Mouse (Mus musculus): ENCODE measurements around the gene Pecr.
A peak's percentile ranks its signal among the peaks of the same experiment; 100 is the strongest.

The Pecr gene

DNA sequence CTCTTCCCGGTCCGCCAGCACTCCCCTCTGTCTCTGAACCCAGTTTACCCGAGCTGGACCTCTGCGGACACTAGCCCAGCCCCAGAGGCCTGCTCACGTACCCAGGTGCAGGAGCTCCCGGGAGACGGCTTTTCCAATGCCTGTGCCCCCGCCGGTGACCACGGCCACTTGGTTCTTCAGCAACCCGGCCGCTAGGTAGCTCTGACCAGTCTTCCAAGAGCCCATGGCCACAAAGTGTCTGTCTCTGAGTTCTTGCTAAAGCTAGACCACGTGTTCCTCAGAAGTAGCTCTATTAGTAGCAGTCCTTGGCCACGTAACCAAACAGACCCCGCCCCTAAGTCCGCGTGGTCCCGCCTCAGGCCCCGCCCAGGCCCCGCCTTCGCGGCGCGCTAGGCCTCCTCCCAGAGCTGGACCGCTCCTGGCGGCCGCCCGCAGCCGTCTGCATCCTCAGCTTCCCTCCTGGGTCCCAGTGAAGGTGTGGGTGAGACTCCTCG is at the start of gene Pecr, which contains the start of gene Tmem169:
Gene Pecr (minus strand): TSS at position 323 of the 494 bp plus-strand sequence.
Gene Tmem169 (plus strand): TSS at position 378 of the 494 bp plus-strand sequence.
- DNase-seq (ENCODE audit: extremely low read depth, low read depth, low spot score): no peak

DNA sequence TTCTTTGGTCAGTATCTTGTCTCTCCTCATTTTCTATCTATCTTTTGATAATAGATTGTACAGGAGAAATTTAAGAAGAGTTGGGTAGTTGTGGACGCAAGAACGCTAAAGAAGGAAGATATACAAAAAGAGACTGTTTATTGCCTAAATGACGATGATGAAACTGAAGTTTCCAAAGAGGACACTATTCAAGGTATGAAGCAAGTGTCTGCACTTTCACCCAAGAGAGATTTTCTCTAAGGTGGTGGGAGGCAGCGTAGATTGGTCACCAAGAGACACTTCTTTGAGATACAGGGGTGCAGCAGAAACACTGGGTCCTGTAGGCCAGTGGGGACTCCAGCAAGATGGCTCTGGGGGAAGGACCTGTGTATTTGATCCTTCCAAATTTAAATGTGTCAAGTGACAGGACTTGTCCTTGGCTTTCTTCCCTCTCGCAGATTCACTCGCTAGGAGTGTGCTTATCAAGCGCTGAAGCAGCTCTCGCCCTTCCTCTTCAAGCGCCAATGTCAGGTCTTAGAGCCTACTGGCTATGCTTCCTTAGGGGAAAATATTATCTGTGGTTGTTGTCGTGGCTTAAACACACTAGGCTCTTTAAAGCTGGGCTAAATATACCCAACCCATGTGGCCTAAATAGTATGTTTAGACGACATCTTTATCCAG is 42.2 kb upstream of the Pecr start:
- DNase-seq (ENCODE audit: extremely low read depth, low read depth, low spot score): no peak

DNA sequence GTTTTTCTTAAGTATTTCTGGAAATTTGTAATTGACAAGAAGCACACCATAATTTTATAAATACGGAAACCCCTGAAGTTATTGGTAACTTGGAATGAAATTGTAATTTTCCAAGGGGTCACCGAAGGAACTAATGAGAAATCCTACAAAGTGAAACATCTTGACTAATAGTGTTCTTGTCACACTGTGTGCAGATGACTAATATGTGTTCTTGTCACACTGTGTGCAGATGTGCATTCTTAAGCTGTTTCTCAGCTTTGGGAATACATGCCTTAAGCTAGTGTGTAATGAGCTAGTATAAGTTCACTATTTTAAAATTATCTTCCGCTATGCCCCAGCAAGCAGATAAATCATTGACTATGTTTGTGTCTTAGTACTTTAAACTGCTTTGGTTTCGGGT is 39.1 kb upstream of the Pecr start:
- no peak for DNase-seq (ENCODE audit: extremely low read depth, low read depth, low spot score)

DNA sequence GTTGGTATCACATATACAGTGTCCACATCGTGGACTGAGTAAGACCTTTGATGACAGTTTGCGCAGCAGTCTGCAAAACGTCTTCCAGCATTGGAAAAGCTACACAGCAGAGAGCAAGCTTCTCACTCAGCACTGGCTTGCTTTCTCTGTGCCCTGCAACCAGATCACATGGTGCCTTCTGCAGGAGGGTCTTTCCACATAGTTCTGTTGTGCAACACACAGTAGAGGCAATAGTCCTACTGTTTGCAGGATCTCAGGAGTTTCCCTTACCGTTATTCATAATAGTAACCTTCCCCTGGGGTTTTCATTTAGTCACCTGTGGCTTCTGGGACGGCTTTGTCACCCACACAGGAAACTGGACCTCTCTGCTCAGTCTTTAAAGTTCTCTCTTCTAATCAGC is 36.6 kb upstream of the Pecr start:
- no peak for DNase-seq (ENCODE audit: extremely low read depth, low read depth, low spot score)

DNA sequence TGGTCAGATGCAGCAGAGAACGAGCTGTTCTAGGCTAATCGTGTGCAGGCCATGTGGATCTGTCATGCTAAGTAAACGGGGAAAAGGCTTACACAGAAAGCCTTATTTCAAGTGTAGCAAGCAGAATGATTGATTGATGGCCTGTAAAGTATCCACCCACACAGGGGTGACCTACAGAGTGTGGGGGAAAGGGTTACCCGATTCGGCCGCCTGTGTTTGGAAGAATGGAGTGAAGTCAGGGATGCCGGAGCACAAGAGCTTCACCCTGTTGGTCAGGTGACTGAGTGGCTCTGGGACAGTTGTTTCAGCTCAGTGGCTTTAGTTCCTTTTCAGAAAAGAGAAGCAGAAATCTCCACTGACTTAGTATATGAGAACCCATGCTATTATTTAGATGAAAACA is 32.8 kb upstream of the Pecr start:
- DNase-seq (ENCODE audit: extremely low read depth, low read depth, low spot score): no peak

DNA sequence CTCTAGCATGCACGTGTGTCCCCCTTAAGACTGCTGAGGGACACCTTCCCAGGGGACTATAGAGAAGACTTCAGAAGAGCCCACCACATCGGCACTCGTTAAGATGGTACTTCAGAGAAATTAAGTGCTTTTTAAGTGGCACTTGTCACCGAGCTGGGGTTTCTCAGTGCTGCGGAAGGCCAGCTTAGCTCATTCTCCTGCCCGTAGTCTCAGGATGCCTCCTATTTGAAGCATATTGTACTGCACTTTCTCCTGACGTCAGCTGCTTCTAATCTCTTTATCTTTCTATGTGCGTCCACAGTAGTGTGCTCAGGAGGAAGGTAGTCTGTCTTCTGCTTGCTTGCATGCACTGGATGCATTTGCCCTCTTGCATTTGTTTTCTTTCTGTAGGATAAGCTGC is 32.3 kb upstream of the Pecr start:
- DNase-seq (ENCODE audit: extremely low read depth, low read depth, low spot score): no peak

DNA sequence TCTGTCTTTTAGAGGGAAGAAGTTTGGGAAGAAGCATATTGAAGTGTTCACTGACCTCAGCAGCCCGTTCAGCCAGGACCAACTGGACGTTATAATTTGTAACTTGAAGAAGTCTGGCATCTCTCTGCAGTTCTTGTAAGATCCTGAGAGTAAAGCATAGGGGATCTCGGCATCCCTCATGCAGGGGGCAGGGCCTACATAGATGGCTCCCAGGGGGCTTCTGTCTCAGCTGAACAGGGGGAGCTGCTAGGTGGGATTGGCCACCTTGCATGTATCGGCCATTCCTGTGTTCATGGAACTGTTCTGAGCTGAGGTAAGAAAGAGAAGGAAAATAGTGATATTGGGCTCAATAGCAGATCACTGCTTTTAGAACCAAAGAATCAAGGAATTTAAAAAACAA is 31.3 kb upstream of the Pecr start:
- DNase-seq (ENCODE audit: extremely low read depth, low read depth, low spot score): no peak

DNA sequence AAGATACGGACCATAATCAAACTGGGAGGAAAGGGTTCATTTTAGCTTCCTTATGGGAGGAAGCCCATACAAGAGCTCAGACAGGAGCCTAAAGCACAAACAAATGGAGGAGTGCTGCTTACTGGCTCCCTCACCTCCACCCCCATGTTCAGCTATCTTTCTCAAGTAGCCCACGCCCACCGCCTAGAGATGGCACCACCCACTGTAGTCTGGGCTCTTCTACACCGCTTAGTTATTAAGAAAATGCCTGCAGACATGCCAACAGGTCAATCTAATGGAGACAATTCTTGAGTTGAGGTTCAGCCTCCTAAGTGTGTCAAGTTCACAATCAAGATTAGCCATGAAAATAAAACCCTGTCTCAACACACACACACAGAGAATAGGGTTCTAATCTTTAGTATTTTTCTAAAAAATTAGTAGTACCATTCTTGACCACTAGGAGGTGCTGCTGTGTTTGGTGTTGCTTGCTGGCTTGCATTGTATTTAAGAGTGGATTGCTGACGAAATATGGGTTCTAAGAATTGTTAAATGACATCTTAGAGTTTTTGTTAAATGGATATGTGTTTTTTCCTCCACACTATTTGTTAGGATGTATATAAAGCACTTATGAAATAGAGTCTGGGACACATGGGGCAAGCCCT is 29.4 kb upstream of the Pecr start:
- no peak for DNase-seq (ENCODE audit: extremely low read depth, low read depth, low spot score)

DNA sequence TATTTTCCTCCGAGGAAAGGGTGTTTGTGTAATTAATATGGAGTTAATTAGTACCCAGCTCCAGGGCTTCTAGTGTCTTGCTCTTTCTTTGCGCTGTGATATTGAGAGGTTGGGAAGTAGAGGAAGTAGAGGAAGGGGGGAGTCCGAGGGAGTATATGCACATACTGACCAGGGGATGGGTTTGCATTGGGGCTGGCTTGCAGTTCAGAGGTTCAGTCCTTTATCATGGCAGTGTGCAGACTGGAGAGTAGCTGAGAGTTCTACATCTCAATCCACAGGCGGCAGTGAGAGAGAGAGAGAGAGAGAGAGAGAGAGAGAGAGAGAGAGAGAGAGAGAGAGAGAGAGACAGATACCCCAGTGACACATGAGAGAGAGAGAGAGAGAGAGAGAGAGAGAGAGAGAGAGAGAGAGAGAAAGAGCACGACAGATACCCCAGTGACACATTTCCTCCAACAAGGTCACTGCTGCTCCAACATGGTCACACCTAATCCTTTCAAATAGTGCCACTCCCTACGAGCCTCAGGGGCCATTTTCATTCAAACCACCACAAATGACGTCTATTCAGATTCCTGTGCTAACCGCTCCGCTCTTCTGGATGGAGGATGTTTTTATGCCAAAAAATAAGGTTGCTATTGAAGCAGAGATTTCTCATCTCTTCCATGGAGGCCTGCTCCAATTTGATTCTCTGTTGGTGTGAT is 28.7 kb upstream of the Pecr start:
- DNase-seq (ENCODE audit: extremely low read depth, low read depth, low spot score): no peak

DNA sequence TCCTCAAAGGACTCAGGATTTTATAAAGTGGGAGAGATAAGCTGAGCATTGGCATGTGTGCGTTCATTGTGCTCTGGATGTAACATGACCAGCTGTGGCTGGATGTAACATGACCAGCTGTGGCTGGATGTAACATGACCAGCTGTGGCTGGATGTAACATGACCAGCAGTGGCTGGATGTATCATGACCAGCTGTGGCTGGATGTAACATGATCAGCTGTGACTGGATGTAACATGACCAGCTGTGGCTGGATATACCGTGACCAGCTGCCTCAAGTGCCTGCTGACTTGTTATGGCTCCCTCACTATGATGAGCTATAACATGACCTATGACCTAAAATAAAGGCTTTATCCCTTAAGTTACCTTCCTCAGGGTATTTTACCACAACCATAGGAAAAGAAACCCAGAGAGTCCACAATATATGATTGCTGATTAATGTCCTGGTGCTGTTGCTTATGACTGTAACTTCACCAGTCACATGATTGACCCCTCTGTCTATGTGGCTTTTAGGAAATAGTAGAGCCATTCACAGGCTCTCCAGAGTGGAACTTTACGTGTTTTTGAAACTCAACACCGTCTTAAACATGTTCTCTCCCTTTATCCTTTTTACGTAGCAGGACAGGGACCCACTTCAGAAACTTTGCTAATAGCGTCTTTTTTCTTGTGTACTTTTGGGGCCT is 25.8 kb upstream of the Pecr start:
- no peak for DNase-seq (ENCODE audit: extremely low read depth, low read depth, low spot score)

DNA sequence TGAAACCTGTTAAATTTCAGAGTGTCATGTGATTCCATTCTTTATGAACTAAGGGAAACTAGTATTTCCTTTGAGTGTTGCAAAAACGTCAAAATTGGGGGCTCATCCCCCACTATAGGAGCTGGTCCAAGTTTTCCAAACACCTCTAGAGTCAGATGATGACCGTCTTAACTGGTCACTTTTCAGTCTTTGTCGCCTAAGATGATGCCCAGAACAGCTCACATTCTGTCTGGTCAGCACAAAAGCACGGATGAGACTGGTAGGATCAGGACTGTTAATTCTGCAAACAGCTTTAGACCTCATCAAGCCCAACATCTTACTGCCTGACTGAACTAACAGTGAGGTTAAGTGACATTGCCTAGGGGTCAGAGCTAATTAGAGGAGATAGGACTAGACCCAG is 24.8 kb upstream of the Pecr start:
- no peak for DNase-seq (ENCODE audit: extremely low read depth, low read depth, low spot score)

DNA sequence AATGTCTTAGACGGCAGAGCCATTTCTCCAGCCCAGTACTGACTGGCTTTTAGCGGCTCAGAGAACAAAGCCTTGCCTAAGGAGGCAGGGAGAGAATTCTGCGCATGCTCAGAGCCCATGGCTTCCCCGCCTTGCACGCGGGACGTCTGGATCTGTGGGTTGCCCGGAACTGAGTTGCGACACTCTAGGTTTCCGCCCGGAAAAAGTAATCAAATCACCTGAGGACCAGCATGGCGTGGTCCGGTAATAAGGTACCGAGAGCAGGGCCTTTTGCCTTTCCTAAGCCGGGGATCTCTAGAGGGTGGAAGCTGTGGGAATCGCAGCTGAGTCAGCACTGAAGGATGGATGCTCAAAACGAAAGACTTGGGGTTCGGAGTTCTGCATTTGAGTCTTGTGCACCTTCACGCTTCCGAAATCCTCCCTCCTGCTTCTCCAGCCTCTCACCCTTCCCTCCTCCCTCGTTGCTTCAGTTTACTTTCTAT is 23.2 kb upstream of the Pecr start, which contains the start of gene Xrcc5:
Gene Xrcc5 (plus strand): TSS at position 105 of the 482 bp plus-strand sequence.
- DNase-seq (ENCODE audit: extremely low read depth, low read depth, low spot score): no peak

DNA sequence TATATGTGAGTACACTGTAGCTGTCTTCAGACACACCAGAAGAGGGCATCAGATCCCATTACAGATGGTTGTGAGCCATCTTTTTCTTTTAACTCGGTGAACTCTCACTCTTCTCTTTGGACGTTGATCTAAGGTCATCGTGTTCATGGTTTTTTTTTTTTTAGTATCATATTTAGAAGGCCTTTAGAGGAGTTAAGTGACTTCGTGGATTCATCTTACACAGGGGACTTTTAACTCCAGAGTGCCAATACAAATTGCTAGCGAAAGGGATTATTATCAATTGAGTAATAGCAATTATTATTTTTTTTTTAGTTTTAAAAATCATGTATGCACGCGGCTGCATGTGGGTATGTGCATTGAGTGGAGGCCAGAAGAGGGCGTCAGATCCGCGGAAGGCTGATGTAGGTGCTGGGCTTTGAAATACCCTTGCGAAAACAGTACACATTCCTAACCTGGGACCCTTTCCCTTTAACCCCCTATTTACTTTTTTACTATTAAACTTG is 22.6 kb upstream of the Pecr start:
- no peak for DNase-seq (ENCODE audit: extremely low read depth, low read depth, low spot score)

DNA sequence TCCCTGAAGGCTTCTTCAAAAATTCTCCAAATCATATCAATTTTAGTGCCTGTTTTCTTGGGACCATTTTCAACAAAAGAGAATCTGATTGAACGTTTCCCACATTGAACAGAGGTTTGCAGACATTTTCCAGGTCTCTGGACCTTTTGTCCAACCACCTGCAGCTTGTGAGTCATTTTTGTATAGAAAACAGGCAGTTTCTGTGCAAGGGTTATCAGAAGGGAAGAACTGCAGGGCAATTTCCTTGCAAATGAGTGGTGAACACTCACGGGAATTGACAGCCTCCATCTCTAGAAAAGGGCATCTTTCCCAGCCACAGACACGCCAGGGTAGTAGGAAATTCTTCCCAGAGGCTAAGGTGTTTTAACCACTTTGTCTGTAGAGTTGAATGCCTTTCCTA is 22.1 kb upstream of the Pecr start:
- no peak for DNase-seq (ENCODE audit: extremely low read depth, low read depth, low spot score)

DNA sequence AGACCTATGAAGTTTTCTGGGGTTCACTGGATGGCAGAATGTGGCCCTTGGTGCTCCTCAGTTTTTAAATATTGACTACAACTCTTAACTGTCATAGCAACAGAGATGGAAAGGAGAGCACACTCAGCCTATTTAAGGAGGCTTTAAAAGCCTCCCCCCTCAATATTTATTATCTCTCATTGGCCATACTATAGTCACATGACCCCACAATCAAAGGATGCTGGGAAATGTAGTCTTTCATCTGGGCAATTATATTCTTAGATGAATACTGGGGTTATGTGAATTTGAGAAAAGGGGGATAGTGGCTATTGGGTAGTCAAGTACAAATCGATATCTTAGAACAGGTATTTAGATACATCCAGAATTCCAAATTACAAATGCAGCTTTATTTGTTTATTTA is 17.7 kb upstream of the Pecr start:
- no peak for DNase-seq (ENCODE audit: extremely low read depth, low read depth, low spot score)

DNA sequence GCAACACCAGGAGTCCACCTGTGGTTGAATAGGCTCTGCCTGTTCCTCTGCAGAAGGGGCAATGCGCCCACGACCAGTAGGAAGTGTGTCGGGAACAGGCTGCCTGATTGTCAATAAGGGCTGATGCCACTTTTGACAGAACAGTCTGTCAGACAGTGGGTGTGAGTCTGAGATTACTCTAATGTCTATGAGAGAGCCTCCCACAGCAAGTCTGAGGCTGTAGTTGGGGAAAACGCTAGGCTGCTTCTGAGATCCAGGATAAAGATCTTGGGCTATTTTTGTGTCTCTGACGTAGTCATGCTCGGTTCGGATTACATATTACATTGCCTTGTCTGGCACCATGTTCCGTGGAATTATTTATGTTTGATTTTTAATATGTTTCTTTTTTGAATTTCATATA is 11.6 kb upstream of the Pecr start:
- DNase-seq (ENCODE audit: extremely low read depth, low read depth, low spot score): no peak

DNA sequence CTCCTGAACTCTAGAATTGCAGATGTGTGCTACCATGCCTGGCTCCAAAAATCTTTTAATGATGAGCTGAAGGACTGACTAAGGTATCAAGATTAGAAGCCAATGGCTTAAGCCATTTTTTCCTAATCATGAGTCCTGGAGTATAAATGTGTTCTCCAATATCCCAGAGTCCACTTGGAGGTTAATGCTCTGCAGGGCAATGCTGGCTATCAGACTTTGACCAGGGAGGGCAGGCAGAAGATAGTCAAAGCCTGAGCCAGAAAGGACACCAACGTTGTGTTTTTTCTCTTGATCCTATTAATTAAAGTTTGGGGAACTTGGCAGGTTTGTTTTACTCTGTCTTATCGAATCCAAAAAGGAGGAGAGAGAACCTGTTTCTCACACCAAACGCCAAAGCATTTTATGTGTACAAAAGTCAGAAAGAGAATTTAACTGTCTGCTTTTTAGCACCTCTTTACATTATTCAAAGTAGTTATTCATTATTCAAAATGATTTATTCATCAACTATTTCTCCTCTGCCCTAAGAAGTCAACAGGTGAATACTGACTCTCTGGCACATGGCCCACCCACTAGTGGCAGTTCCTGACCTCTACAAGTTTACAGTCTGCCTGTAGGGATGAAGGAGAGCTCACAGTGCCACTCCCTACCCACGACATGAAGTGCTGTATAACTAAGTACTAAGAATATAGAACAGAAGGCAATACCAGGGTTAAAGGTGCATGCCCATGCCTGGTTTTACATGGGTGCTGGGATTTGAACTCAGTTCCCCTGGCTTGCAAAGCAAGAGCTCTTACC is 10.0 kb upstream of the Pecr start:
- DNase-seq (ENCODE audit: extremely low read depth, low read depth, low spot score): no peak

DNA sequence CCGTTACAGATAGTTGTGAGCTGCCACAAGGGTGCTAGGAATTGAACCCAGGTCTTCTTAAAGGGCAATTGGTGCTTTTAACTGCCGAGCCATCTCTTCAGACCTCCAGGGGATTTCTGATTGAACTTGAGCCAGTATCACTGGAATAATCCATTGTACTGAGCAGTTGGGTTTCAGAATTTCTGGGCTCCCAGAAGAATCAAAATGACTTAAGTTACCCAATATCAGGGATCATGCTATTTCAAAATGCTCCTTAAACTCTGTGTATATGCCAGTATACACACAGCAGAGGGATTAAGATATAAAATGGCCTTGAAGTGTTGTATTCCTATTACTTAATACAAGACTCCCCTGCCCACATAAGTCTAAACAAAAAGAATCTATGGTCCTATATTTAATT is 7.8 kb upstream of the Pecr start:
- peak; percentile 92 for DNase-seq (ENCODE audit: extremely low read depth, low read depth, low spot score)

DNA sequence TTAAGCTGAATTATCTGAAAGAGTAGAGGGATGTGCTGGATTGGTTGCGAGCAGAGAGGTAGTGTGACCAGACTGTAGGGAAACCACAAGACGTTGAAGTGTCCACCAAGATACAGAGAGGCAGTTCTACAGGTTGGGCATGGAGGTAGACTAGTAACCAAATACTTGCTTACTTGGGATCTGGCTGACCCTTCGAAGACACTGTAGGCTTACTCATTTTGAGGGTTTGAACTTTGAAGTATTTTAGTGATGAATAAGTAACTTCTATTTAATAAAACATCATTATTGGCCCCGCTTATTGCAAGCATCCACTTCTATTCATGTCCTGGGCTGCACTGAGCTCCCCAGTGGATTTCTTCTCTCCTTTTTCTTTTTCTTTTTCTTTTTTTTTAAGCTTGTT is 7.3 kb upstream of the Pecr start:
- no peak for DNase-seq (ENCODE audit: extremely low read depth, low read depth, low spot score)

DNA sequence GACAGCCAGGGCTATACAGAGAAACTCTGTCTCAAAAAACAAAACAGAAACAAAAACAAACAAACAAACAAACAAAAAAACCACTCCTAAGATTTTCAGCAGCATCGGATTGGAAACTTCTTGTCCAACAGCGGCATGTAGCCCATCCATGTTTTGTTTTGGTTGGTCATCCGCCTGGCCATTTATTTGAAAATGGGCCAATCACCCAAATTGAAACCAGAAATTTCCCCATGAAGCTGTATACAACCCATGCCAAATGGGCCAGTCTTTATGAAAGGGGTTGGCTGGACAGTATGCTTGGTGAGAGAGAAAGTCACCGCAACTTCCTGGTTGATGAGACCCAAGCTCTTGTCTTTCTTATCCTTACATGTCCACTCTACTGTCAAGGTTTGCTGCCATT is 6.8 kb upstream of the Pecr start:
- DNase-seq (ENCODE audit: extremely low read depth, low read depth, low spot score): no peak

Measured in fat pad, adult 2 months (tissue).